Mouse (Mus musculus) limb, embryonic 11.5 days (tissue): ENCODE results near the gene Nhsl2. TPM values are rescaled to one million over a fixed set of nuclear protein-coding genes. Genes with fewer than 3 reads are reported as not detected.
A peak's percentile ranks its signal among the peaks of the same experiment; 100 is the strongest.

ENCODE experiments used
- ATAC-seq: fragments of 200-750 bp; cut with Nextera tagmentation; 2 replicates; pipeline ENCODE4 v1.8.0; 2017; ENCODE audit warnings: low read depth; ENCODE audit not compliant: insufficient number of reproducible peaks, low FRiP score, low TSS enrichment
- DNase-seq: peaks from one replicate; pipeline ENCODE4 v3.0.0-alpha.2; 2015; ENCODE audit warnings: low spot score
- H3K27ac ChIP-seq: fragments of 300-500 bp; sonication (generic); replicated peaks from 2 replicates; pipeline ENCODE4 v1.5.1; 2014; ENCODE audit warnings: low read depth, mild to moderate bottlenecking, low read length
- H3K27me3 ChIP-seq: fragments of 300-500 bp; sonication (generic); 2 replicates; pipeline ENCODE4 v1.6.1; 2014; ENCODE audit warnings: mild to moderate bottlenecking, low read length, mixed read lengths; ENCODE audit not compliant: control insufficient read depth, insufficient read depth
- H3K36me3 ChIP-seq: fragments of 300-500 bp; sonication (generic); 2 replicates; pipeline ENCODE4 v1.6.1; 2014; ENCODE audit warnings: mild to moderate bottlenecking, low read length, moderate library complexity, mixed read lengths; ENCODE audit not compliant: control insufficient read depth, insufficient read depth
- H3K4me1 ChIP-seq: fragments of 300-500 bp; sonication (generic); 2 replicates; pipeline ENCODE4 v1.6.1; 2014; ENCODE audit warnings: low read length, mixed read lengths; ENCODE audit not compliant: control insufficient read depth, insufficient read depth
- H3K4me2 ChIP-seq: fragments of 300-500 bp; sonication (generic); 2 replicates; pipeline ENCODE4 v1.6.1; 2014; ENCODE audit warnings: low read depth, mild to moderate bottlenecking, moderate library complexity; ENCODE audit not compliant: severe bottlenecking
- H3K4me3 ChIP-seq: fragments of 300-500 bp; sonication (generic); 2 replicates; pipeline ENCODE4 v1.5.1; 2014; ENCODE audit warnings: low read depth, low read length
- H3K9ac ChIP-seq: fragments of 300-500 bp; sonication (generic); 2 replicates; pipeline ENCODE4 v1.6.1; 2014; ENCODE audit warnings: mild to moderate bottlenecking, low read length
- H3K9me3 ChIP-seq: fragments of 300-500 bp; sonication (generic); 2 replicates; pipeline ENCODE4 v1.6.1; 2016; ENCODE audit warnings: low read length; ENCODE audit not compliant: control insufficient read depth
- WGBS: fragments of 180-500 bp; shearing (Covaris S2); extraction: QIAGEN DNeasy Blood & Tissue Kit; methylation state at CpG from one replicate; pipeline ENCODE4 v1.1.7; 2014; 5-methylcytosine and 5-hydroxymethylcytosine counted together
- polyA plus RNA-seq: library from polyadenylated mRNA; unstranded; fragments of >200 nt; fragmentation: Nextera tagmentation; extraction: Ambion mirVana; gene quantifications from 2 replicates; pipeline ENCODE4 v1.2.1, GENCODE M21; 2014

Nhsl2 gene
- polyA plus RNA-seq, 1 experiment from 2014 or later = 18.3 TPM

DNA sequence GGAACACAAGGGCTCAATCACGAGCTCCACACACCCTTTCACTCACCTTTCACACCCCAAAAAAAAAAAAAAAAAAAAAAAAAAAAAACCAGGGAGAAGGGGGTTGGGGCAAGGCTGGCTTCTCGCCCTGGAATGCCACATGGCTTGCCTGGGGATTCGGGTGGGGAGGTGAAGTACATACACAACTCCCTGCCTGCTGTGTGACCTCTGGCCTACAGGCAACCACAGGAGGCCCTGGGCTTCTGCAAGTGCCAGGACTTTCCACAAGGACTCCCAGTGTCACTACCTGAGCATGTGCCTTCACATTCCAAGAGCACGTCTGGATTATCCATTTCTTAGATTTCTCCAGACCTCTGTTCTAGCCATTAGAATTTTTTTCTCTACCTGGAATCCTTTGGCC lies 40.2 kb downstream of the Nhsl2 start:
- no peak for DNase-seq
- Histone ChIP-seq H3K4me3 (no peak overlapping the region), H3K9ac (no peak overlapping the region), H3K27ac (no peak overlapping the region), H3K4me2 (no peak overlapping the region), H3K9me3 (no peaks in the 10 kb centered on the region), H3K4me1 (no peaks in the 10 kb centered on the region), H3K27me3 (peaks cover 10% of the 10 kb centered on the region), H3K36me3 (no peaks in the 10 kb centered on the region)
- WGBS = 24% methylated on average over 4 of the region's 4 CpGs
- ATAC-seq = no peak

DNA sequence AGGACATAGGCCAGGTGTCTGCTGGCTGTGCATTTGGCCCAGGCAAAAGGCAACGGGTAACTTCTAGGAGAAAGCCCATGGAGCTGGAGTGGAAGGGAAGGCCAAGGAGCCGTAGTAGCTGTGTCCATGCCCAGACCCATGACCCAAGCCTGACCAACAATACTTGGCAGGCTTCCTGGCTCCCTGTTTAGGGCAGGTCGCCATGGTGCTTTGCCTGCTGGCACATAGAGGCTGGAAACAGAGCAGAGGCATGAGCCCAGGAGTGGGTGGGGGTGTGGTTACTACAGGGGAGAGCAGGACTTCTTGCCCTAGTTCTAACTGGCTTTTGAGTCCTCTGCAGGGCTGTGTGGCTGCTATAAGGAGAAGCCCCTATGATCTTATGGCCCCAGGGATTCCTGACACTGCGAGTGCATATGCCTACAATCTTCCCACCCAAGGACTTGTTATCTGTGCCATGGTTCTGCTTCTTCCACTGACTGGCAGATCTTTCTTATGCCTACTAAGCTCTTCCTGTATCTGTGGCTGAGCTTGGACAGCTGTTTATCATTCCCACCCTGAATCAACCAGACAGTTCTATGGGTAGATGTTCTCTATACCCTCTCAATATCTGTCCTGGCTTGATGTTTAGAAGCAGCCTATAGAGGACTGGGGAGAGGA lies 40.8 kb downstream of the Nhsl2 start:
- Histone ChIP-seq H3K9ac (no peak overlapping the region), H3K27me3 (peaks cover 10% of the 10 kb centered on the region), H3K27ac (no peak overlapping the region), H3K4me2 (no peak overlapping the region), H3K4me3 (no peak overlapping the region), H3K9me3 (no peaks in the 10 kb centered on the region), H3K4me1 (no peaks in the 10 kb centered on the region), H3K36me3 (no peaks in the 10 kb centered on the region)
- no peak for DNase-seq
- ATAC-seq = no peak
- 80% methylated on average over 4 of the region's 4 CpGs for WGBS

DNA sequence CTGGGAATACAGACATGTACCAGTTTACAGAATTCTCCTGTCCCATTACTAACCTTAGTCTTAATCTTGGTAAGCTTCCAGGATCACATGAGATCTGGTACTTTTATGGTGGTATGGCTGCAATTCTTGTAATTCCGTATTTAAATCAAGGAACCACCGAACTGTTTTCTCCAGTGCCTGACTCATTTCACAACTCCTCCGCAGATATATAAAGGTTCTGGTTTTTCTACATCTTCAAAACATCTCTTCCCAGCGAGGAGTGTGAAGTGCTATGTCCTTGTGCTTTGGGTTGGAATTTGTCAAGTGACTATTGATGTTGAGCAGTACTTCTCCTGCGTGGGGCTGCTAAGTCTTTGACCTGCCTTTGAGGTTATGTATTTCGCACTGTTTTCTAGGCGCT lies 44.6 kb downstream of the Nhsl2 start:
- Histone ChIP-seq H3K9ac (no peak overlapping the region), H3K4me2 (no peak overlapping the region), H3K36me3 (no peaks in the 10 kb centered on the region), H3K27ac (no peak overlapping the region), H3K9me3 (no peaks in the 10 kb centered on the region), H3K4me3 (no peak overlapping the region), H3K4me1 (no peaks in the 10 kb centered on the region), H3K27me3 (peaks cover 3% of the 10 kb centered on the region; the same call in 1 of the 2 replicates)
- ATAC-seq = no peak
- 80% methylated on average over 7 of the region's 7 CpGs for WGBS
- no peak for DNase-seq

DNA sequence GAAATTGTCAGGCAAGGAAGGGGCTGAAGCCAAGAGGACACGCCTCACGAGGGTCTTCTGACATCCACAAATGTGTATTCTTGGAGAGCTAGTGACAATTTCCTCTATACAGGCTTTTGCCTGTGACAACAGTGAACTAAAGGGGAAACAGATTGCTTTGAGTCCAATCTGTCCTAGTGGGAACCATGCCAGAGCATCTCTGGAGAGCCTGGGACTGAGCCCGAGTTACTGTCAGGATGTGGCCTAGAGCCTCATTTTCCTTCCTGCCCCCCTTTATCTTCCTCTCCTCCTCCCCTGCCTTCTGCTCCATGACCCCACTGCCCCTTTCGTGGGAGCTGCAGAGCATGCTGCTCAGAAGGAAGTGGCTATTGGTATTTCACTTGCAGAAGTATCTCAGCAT lies 49.2 kb downstream of the Nhsl2 start:
- Histone ChIP-seq H3K4me2 (no peak overlapping the region), H3K27me3 (peaks cover 8% of the 10 kb centered on the region; the same call in 1 of the 2 replicates), H3K36me3 (no peaks in the 10 kb centered on the region), H3K4me1 (no peaks in the 10 kb centered on the region), H3K27ac (no peak overlapping the region), H3K9me3 (no peaks in the 10 kb centered on the region), H3K9ac (no peak overlapping the region), H3K4me3 (no peak overlapping the region)
- DNase-seq (no peak), ATAC-seq (no peak)
- 58% methylated on average over 4 of the region's 4 CpGs for WGBS

DNA sequence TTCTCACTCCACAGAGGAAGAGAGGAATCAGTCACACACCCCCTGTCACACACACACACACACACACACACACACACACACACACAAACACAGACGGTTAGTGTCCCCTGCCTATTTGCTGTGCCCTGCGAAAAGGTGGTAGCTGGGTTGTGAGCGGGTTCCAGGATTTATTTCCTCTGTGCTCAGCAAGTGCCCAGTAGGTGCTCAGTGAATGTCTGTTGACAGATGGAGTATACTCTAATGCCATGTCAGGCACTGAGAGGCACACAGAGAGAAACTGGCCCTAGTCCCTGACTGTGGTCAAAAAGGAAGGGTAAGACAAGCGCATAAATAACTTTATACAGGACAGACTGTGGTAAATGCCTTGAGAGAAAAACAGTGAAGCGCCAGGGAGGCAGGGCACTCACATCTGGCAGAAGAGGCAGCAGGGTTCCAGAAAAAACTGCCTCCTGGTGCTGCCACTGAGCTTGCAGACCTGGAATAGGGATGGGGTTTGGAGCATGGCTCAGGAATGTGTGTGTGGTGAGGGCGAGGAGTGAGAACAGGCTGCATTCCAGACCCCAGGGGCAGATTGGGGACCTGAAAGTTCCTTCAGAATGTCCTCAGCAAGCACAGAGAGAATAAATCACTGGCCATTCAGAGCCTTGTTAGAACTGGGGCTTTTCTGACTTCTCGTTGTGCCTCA lies 52.8 kb downstream of the Nhsl2 start:
- Histone ChIP-seq H3K27ac (no peak overlapping the region), H3K4me3 (no peak overlapping the region), H3K4me2 (no peak overlapping the region), H3K36me3 (no peaks in the 10 kb centered on the region), H3K27me3 (peaks cover 8% of the 10 kb centered on the region; the same call in 1 of the 2 replicates), H3K4me1 (no peaks in the 10 kb centered on the region), H3K9me3 (no peaks in the 10 kb centered on the region), H3K9ac (no peak overlapping the region)
- 63% methylated on average over 7 of the region's 7 CpGs for WGBS
- DNase-seq (peak; percentile 26), ATAC-seq (no peak)

DNA sequence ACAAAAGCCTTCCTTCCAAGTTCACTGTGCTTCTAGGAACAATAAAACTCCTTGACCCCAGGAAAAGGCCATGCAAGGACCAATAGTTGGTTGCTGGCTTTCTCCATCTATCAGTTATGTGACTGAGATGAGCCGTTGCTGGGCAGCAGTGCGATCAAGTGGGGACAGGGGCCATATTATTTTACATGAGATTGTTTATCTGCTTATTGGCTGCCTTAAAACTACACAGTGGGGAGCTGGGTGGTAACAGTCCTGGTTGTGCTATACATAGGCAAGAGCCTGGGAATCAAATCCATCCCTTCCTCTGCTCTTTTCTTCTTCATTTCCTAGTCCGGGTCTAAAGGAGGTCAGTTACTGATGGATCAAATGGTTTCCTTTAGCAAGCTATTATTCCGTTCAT lies 53.4 kb downstream of the Nhsl2 start:
- ATAC-seq = no peak
- Histone ChIP-seq H3K9me3 (no peaks in the 10 kb centered on the region), H3K4me1 (no peaks in the 10 kb centered on the region), H3K9ac (no peak overlapping the region), H3K27ac (no peak overlapping the region), H3K36me3 (no peaks in the 10 kb centered on the region), H3K4me2 (no peak overlapping the region), H3K4me3 (no peak overlapping the region), H3K27me3 (peaks cover 8% of the 10 kb centered on the region; the same call in 1 of the 2 replicates)
- DNase-seq = no peak
- WGBS = 88% methylated on average over 4 of the region's 4 CpGs

DNA sequence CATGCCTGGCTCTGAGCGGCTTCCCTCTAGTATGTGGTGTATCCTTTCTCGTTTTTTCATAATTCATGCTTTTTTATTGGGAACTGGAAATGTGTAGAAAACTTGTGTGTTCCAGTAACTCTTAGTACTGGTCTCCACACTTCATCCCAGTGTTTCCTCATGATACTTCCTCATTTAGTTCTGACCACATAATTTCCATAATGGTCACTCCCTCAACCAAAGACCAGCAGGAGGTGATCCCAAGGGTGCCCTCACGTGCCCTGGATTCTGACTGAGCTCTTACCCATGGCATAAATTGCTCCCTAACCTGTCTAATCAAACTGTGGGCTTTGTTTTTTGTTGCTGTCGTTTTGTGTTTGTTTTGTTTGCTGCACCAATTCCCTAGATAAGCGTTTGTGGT lies 58.1 kb downstream of the Nhsl2 start:
- no peaks in the 10 kb centered on the region; the same call in 1 of the 2 replicates for H3K27me3 ChIP-seq
- H3K4me3 ChIP-seq = no peak overlapping the region
- DNase-seq (no peak), ATAC-seq (no peak)
- WGBS = 60% methylated on average over 5 of the region's 5 CpGs
- no peak overlapping the region for H3K27ac ChIP-seq
- H3K9ac ChIP-seq = no peak overlapping the region
- H3K4me1 ChIP-seq = no peaks in the 10 kb centered on the region
- H3K36me3 ChIP-seq = no peaks in the 10 kb centered on the region
- no peak overlapping the region for H3K4me2 ChIP-seq
- H3K9me3 ChIP-seq = no peaks in the 10 kb centered on the region

DNA sequence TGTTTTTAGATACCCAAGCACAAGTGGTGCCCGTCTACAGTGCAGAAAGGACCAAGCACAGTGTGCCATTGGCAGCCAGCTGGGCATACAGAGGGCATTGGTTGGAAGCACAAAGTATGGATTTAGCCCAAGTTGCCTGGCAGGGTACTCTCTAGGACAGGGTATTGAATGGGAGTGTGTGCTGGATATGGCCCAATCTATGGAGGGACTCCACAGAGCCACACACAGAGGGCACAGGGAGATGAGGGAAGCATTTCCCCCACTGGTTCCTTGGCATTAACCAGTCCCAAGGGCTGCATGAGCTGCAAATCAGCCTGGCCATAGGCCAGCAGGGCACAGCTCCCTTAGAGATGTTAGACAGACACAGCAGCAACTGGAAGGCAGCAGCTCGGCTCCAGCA lies 79.9 kb downstream of the Nhsl2 start:
- Histone ChIP-seq H3K4me2 (no peak overlapping the region), H3K9me3 (no peaks in the 10 kb centered on the region), H3K4me1 (no peaks in the 10 kb centered on the region), H3K36me3 (no peaks in the 10 kb centered on the region), H3K27ac (no peak overlapping the region), H3K4me3 (no peak overlapping the region), H3K27me3 (peaks cover 10% of the 10 kb centered on the region; the same call in 1 of the 2 replicates), H3K9ac (no peak overlapping the region)
- DNase-seq (no peak), ATAC-seq (no peak)
- WGBS = 85% methylated on average over 2 of the region's 2 CpGs
